Mouse (Mus musculus) heart, embryonic 11.5 days (tissue): Measurements from ENCODE around the gene Pfkm. TPM values are rescaled to one million over a fixed set of nuclear protein-coding genes. Genes with fewer than 3 reads are reported as not detected.

Source experiments
- ATAC-seq: fragments of 200-750 bp; cut with Nextera tagmentation; replicated peaks from 2 replicates; pipeline ENCODE4 v1.8.0; 2017; ENCODE audit warnings: moderate library complexity; ENCODE audit not compliant: insufficient number of reproducible peaks, low FRiP score, low TSS enrichment
- H3K27ac ChIP-seq: fragments of 300-500 bp; sonication (generic); 2 replicates; pipeline ENCODE4 v1.5.1; 2014; ENCODE audit warnings: mild to moderate bottlenecking, low read depth, low read length
- H3K27me3 ChIP-seq: fragments of 300-500 bp; sonication (generic); 2 replicates; pipeline ENCODE4 v1.6.1; 2014; ENCODE audit warnings: mild to moderate bottlenecking, low read length, mixed read lengths; ENCODE audit not compliant: control insufficient read depth, insufficient read depth
- H3K36me3 ChIP-seq: fragments of 300-500 bp; sonication (generic); 2 replicates; pipeline ENCODE4 v1.6.1; 2014; ENCODE audit warnings: mild to moderate bottlenecking, low read length, moderate library complexity, mixed read lengths; ENCODE audit not compliant: control insufficient read depth, insufficient read depth
- H3K4me1 ChIP-seq: fragments of 300-500 bp; sonication (generic); 2 replicates; pipeline ENCODE4 v1.6.1; 2014; ENCODE audit warnings: low read length; ENCODE audit not compliant: control insufficient read depth, insufficient read depth
- H3K4me2 ChIP-seq: fragments of 300-500 bp; sonication (generic); 2 replicates; pipeline ENCODE4 v1.6.1; 2014; ENCODE audit warnings: mild to moderate bottlenecking, moderate library complexity
- H3K4me3 ChIP-seq: fragments of 300-500 bp; sonication (generic); 2 replicates; pipeline ENCODE4 v1.5.1; 2014; ENCODE audit warnings: low read depth, low read length
- H3K9ac ChIP-seq: fragments of 300-500 bp; sonication (generic); 2 replicates; pipeline ENCODE4 v1.6.1; 2014; ENCODE audit warnings: mild to moderate bottlenecking, low read depth, low read length, moderate library complexity
- H3K9me3 ChIP-seq: fragments of 300-500 bp; sonication (generic); replicated peaks from 2 replicates; pipeline ENCODE4 v1.6.1; 2016; ENCODE audit warnings: low read length; ENCODE audit not compliant: control insufficient read depth
- WGBS: fragments of 180-500 bp; shearing (Covaris S2); extraction: QIAGEN DNeasy Blood & Tissue Kit; methylation state at CpG from one replicate; pipeline ENCODE4 v1.1.7; 2014; ENCODE audit not compliant: insufficient replicate concordance; 5-methylcytosine and 5-hydroxymethylcytosine counted together
- polyA plus RNA-seq: library from polyadenylated mRNA; unstranded; fragments of >200 nt; fragmentation: Nextera tagmentation; extraction: Ambion mirVana; gene quantifications from 2 replicates; pipeline ENCODE4 v1.2.1, GENCODE M21; 2014

Gene Pfkm
- polyA plus RNA-seq, 1 experiment from 2014 or later: 49.3 TPM

DNA sequence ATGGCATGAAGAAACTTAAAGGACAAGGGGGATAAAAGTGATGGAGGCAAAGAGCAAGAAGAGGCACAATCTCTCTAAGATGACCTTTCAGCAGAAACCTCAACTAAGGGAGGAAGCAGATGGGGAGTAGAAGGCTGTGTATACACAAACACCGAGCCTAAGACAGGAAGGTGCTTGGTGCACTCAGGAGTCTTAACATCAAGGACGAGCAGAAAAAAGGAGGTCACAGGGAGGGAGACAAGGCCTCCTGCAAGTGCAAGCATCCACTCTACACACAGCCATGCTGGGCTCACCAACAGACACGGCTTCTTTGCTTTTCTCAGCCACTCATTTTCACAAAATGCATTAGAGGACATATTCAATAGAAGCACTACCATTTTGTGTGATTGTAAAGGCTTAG, 24.9 kb upstream of the Pfkm start:
- H3K27ac ChIP-seq: no peak overlapping the region

DNA sequence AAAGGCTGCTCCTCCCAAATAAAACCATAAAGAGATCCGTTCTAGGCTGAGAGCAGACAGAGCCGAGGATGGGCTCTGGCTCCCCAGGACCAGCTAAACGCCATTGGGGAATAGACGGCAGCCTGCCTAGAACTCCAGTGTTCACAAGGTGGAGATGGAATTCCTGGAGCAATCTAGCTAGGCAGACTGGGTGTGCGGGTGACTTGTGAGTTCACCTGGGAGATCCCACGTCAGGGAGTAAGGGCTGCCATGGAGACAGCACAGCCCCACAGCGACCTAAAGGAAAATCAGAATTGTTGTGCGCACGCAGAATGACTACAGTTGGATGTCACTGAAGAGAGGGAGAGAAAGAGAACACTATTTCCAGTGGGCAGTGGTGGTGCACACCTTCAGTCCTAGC, 23.9 kb upstream of the Pfkm start:
- Histone ChIP-seq H3K27ac (no peak overlapping the region), H3K4me1 (no peaks in the 10 kb centered on the region), H3K36me3 (peaks cover 26% of the 10 kb centered on the region), H3K27me3 (no peaks in the 10 kb centered on the region), H3K4me2 (no peak overlapping the region), H3K9ac (no peak overlapping the region), H3K9me3 (no peaks in the 10 kb centered on the region), H3K4me3 (no peak overlapping the region)
- no peak for ATAC-seq
- 89% methylated on average over 9 of the region's 9 CpGs for WGBS

More for the DNA sequence above, 24.9 kb upstream of the Pfkm start:
- H3K27me3 ChIP-seq: no peaks in the 10 kb centered on the region
- H3K36me3 ChIP-seq: peaks cover 26% of the 10 kb centered on the region
- no peaks in the 10 kb centered on the region for H3K4me1 ChIP-seq
- ATAC-seq: no peak
- H3K9ac ChIP-seq: no peak overlapping the region
- no peak overlapping the region for H3K4me2 ChIP-seq
- WGBS: 57% methylated on average over 3 of the region's 3 CpGs
- no peaks in the 10 kb centered on the region for H3K9me3 ChIP-seq
- H3K4me3 ChIP-seq: no peak overlapping the region

DNA sequence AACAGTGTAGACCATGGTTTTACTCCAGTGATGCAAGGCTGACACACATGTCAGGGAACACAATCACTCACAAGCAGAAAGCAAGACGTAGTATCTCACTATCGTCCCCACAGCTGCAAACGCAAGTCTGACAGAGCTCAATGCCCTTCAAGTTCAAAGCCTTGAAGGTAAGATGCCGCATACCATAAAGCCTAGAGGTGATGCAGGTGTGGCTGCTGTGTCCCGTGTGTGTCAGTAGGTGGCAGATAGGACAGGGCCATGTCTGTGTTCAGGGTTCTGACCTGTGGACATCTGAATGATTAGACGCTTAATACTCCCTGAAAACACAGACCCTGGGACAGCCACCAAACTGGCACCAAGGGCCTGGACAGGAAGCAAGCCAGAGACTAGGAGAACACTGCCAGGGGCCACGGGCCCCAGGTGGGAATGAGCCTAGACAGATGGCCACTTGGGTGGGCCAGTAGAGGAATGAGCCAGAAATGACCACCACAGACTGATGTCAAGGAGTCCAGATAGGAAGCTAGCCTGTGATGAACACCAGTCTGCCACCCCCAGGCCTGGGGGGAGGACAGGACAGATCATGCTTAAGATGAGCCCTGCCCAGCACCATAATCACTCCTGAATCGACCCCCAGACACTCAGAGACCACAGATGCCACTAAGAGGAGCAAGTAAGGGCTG, 22.7 kb upstream of the Pfkm start:
- Histone ChIP-seq H3K36me3 (peaks cover 26% of the 10 kb centered on the region), H3K27ac (no peak overlapping the region), H3K4me3 (no peak overlapping the region), H3K4me1 (no peaks in the 10 kb centered on the region), H3K9me3 (no peaks in the 10 kb centered on the region), H3K4me2 (no peak overlapping the region), H3K9ac (no peak overlapping the region), H3K27me3 (no peaks in the 10 kb centered on the region)
- WGBS: 83% methylated on average over 8 of the region's 8 CpGs
- no peak for ATAC-seq

DNA sequence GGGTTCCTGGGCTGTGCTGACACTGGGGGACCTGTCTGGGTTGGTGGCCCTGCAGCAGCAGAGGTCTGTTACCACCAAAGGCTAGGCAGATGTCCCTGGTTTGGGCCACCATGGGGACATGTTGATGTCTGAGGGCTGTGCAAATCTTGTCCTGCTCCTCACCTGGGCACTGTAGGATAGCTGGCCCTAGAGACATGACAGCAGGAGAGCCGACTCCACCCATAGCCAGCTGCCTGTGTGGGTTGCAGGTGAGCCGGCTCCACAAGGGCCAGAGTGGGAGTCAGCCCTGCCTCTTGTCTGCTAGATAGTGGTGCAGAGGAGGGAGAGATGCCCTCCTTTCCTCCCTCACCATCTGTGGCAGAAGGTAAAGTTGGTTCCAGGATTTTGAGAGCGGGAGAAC, 22.0 kb upstream of the Pfkm start:
- Histone ChIP-seq H3K9ac (no peak overlapping the region), H3K9me3 (no peaks in the 10 kb centered on the region), H3K4me3 (no peak overlapping the region), H3K4me2 (no peak overlapping the region), H3K4me1 (no peaks in the 10 kb centered on the region), H3K27ac (no peak overlapping the region), H3K36me3 (peaks cover 29% of the 10 kb centered on the region), H3K27me3 (no peaks in the 10 kb centered on the region)
- WGBS: 89% methylated on average over 3 of the region's 3 CpGs
- ATAC-seq: no peak

DNA sequence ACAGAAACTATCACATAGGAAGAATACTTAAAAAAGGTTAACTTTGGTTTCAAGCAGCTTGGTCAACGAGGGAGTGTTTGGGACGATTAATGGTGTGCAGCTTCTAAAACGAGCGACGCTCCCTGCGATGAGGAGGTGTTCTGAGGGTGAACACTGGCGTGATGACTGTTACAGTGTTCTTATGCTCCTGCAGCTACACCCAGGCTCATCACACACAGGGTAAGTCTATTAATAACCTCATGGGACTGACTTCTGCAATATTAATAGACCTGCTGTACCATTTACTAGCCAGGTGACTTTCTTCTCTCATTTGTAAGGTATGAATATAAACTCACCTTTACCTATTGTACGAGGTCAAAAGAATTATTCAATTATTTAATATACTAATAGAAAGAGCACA, 17.9 kb upstream of the Pfkm start:
- H3K9me3 ChIP-seq: no peaks in the 10 kb centered on the region
- 90% methylated on average over 8 of the region's 8 CpGs for WGBS
- H3K9ac ChIP-seq: no peak overlapping the region
- H3K4me2 ChIP-seq: no peak overlapping the region
- ATAC-seq: no peak
- H3K4me1 ChIP-seq: no peaks in the 10 kb centered on the region
- no peak overlapping the region for H3K4me3 ChIP-seq
- H3K27ac ChIP-seq: no peak overlapping the region
- peaks cover 36% of the 10 kb centered on the region for H3K36me3 ChIP-seq
- no peaks in the 10 kb centered on the region for H3K27me3 ChIP-seq

DNA sequence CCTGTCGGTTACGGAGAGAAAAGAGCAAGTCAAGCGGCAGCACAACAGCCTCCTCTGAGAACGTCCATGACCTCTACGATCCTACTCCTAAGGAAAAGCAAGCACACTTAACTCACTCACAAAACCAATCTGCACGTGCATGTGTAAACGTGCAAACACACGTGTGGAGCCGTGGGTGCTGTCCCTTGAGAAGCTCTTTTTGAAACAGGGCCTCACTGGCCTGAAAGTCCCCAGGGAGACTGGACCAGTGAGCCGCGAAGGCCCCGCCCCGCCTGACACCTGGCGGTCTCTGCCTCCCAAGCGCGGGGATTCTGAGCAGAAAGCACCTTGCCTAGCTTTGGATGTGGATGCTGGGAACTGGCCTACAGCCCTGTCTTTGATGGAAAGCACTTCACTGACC, 17.4 kb upstream of the Pfkm start:
- H3K9me3 ChIP-seq: no peaks in the 10 kb centered on the region
- peaks cover 32% of the 10 kb centered on the region for H3K36me3 ChIP-seq
- no peak for ATAC-seq
- no peak overlapping the region for H3K27ac ChIP-seq
- no peak overlapping the region for H3K4me2 ChIP-seq
- H3K4me3 ChIP-seq: no peak overlapping the region
- no peaks in the 10 kb centered on the region for H3K27me3 ChIP-seq
- 91% methylated on average over 16 of the region's 16 CpGs for WGBS
- no peaks in the 10 kb centered on the region for H3K4me1 ChIP-seq
- H3K9ac ChIP-seq: no peak overlapping the region

DNA sequence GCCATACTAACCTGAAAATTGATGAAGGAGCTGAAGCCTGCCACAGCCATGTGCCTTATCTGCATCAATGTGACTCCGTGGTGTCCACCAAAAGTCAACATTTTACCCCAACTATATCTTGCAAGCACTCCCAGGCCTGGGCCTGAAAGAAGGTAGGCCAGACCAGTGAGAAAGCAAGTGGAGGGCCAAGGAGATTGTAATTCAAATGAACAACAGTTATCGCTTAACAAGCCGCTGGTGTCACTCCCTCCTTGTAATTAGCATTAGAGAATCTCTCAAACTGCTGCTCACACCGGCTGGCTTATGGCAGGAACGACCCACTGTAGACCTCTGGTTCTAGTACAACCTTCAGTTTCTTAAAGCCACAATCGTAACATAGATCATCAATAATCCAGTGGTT, 15.5 kb upstream of the Pfkm start:
- no peak overlapping the region for H3K9ac ChIP-seq
- H3K36me3 ChIP-seq: peaks cover 29% of the 10 kb centered on the region
- no peaks in the 10 kb centered on the region for H3K27me3 ChIP-seq
- H3K4me3 ChIP-seq: no peak overlapping the region
- no peaks in the 10 kb centered on the region for H3K9me3 ChIP-seq
- H3K4me2 ChIP-seq: no peak overlapping the region
- no peaks in the 10 kb centered on the region for H3K4me1 ChIP-seq
- H3K27ac ChIP-seq: no peak overlapping the region
- 82% methylated on average over 6 of the region's 6 CpGs for WGBS
- no peak for ATAC-seq

DNA sequence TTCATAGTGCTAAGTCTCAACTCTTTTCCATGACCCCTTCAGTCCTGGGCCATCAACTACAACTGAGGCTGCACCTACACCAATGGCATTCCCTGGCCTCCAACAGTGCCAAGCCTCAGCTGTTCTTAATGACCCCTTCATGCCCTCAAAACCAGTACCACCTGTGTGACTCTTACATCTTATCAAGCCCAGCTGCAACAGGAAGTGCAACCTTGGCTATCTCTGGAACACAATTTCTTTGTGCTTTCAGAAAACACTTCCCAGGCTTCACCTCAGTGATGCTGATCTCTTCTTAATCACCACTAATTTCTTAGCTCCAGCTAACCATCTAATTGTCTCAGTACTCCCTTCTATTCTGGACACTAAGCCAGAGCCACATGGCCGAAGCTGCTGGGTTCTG, 3.5 kb upstream of the Pfkm start:
- Histone ChIP-seq H3K4me1 (peaks cover 8% of the 10 kb centered on the region), H3K4me2 (no peak overlapping the region), H3K4me3 (no peak overlapping the region), H3K9ac (no peak overlapping the region), H3K27ac (no peak overlapping the region), H3K27me3 (no peaks in the 10 kb centered on the region), H3K36me3 (peaks cover 8% of the 10 kb centered on the region; the same call in 1 of the 2 replicates), H3K9me3 (no peaks in the 10 kb centered on the region)
- WGBS: 83% methylated on average over 1 of the region's 1 CpGs
- no peak for ATAC-seq

DNA sequence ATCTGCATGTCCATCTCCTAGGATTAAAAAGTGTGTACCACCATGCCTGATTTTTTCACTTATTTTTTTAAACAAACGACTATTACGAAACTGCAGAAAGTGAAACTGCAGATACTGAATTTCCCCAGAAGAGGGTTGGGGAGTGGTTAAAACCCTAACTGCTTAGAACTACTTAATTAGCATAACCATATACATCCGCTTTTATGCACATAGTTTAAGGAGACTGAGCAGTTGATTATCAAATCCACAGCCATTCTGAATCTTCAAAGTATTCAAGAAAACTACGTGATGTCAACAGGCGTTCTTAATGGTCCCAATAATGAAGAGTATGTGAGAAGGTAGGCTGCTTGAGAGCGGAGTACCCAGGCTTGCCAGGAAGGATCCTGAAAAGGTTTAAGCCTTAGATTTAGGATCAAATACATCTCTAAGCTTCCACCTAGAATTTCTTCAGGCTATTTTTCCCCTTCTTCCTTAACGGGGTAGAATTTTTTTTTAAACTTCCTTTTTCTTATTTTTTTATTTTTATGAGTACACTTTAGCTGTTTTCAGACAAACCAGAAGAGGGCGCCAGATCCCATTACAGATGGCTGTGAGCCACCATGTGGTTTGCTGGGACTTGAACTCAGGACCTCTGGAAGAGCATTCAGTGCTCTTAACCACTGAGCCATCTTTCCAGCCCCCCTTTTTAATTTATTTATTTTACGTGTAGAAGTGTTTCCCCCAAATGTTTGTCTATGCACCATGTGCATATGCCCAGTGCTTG, 2.8 kb upstream of the Pfkm start:
- Histone ChIP-seq H3K36me3 (peaks cover 8% of the 10 kb centered on the region; the same call in 1 of the 2 replicates), H3K27ac (no peak overlapping the region), H3K27me3 (no peaks in the 10 kb centered on the region), H3K9ac (no peak overlapping the region), H3K4me3 (no peak overlapping the region), H3K4me1 (peaks cover 8% of the 10 kb centered on the region), H3K4me2 (no peak overlapping the region), H3K9me3 (no peaks in the 10 kb centered on the region)
- no peak for ATAC-seq
- WGBS: 74% methylated on average over 9 of the region's 9 CpGs
